Mouse (Mus musculus) Patski (cell line): ENCODE measurements around the gene Herpud1. TPM values are rescaled to one million over a fixed set of nuclear protein-coding genes. Genes with fewer than 3 reads are reported as not detected.

ENCODE experiments used
- ATAC-seq: fragments of 100-300 bp; one replicate; pipeline ENCODE4 v1.8.0; 2021
- CTCF ChIA-PET: fragments of 350-600 bp; sonication (Branson Sonifier 250); formaldehyde crosslinking; loops from one replicate; lab custom pipeline; 2022; ENCODE audit warnings: inconsistent platforms; lab: Charles Lee
- POLR2A ChIA-PET: fragments of 350-600 bp; sonication (Branson Sonifier 250); formaldehyde crosslinking; loops from one replicate; lab custom pipeline; 2022; ENCODE audit warnings: antibody characterized with exemption, inconsistent platforms; lab: Charles Lee
- DNase-seq: peaks from one replicate; pipeline ENCODE4 v3.0.0-alpha.2; 2011; ENCODE audit warnings: low read depth, low spot score
- H3K27me3 ChIP-seq: fragments of 371-371 bp; one replicate; pipeline ENCODE4 v1.5.1; 2021
- CTCF ChIP-seq: fragments of 100-300 bp; IDR thresholded peaks from one replicate; pipeline ENCODE4 v1.5.1; 2021
- in situ Hi-C: fragments of 300-500 bp; cut with MboI; formaldehyde crosslinking; loops from 3 replicates; pipeline ENCODE4 v1.11.1; 2018; ENCODE audit warnings: low pct_unique_long_range_greater_than_20kb, mixed read lengths
- polyA plus RNA-seq: library from polyadenylated mRNA; unstranded; gene quantifications from one replicate; pipeline ENCODE4 v1.2.3, GENCODE M21; 2021

Gene Herpud1
- polyA plus RNA-seq, 1 experiment from 2014 or later: 77.7 TPM

DNA sequence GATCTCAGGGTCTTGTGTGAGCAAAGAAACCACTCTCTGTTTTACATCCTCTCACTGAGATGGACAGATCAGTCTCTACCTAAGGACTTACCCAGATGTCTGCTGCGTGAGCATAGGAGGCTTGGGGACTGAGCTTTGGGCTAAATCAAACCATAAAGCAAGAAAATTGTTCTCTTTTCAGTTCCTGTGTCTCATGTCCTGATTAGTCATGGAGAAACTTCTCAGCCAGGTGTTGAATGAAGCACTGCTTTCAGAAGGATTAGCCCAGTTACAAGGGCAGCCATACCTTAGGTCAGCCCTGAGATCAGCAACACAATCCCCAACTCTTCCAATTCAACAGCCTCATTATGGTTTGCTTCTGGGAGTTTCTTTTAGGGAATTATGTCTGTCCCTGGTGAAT, 55.4 kb downstream of the Herpud1 start:
- CTCF ChIA-PET: no interaction called here
- DNase-seq: no peak
- TF ChIP-seq CTCF: no peak
- in situ Hi-C loops: no loop called here
- POLR2A ChIA-PET: no interaction called here
- ATAC-seq: no peak
- peaks cover 12% of the 10 kb centered on the region for H3K27me3 ChIP-seq

DNA sequence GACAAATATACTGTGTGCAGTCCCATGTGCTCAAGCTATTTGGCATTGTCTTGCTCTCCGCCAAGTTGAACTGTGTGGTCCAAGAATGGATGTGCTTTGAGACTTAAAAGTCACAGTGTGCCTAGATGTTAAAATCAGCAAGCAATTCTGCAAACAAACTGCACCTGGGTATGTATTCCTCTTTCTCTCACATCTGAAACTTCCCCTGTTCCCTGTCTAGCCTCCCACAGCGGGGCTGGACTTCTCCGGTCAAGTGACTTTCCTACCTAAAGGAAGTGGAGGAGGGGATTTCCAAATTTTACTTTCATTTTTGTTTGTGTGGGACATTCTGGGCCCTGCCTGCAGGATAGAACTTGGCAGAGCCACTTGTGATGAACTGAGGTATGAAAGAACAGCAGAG, 56.9 kb downstream of the Herpud1 start:
- no peak for ATAC-seq
- H3K27me3 ChIP-seq: peaks cover 12% of the 10 kb centered on the region
- in situ Hi-C loops: no loop called here
- no peak for TF ChIP-seq CTCF
- ChIA-PET POLR2A (no interaction called here), CTCF (interaction anchor here (1.5 kb wide), 1 partner anchor 49 kb away, joined by 5 read pairs; no protein-coding TSS in a partner anchor)
- no peak for DNase-seq

- POLR2A ChIA-PET: no interaction called here
- H3K27me3 ChIP-seq: peaks cover 11% of the 10 kb centered on the region
- DNase-seq: no peak
- ATAC-seq: no peak
- TF ChIP-seq CTCF: no peak
- CTCF ChIA-PET: no interaction called here
- in situ Hi-C loops: no loop called here
Observed at GRCm38 (mm10) chr8:94444480-94444879, 58.2 kb downstream of the Herpud1 start.

Other genes starting within 250 kb of the Herpud1 start
- gene Mt4, start 249.2 kb upstream of the Herpud1 start, polyA plus RNA-seq: not detected
- not detected for gene Mt3, start 233.8 kb upstream of the Herpud1 start, polyA plus RNA-seq
- 92.3 TPM for gene Mt2, start 213.8 kb upstream of the Herpud1 start, polyA plus RNA-seq
- 131 TPM for gene Mt1, start 207.4 kb upstream of the Herpud1 start, polyA plus RNA-seq
- gene Nup93, start 171.9 kb upstream of the Herpud1 start, polyA plus RNA-seq: 54.0 TPM
- gene Slc12a3, start 57.2 kb upstream of the Herpud1 start, polyA plus RNA-seq: 0.23 TPM
- 0.76 TPM for gene Nlrc5, start 47.9 kb downstream of the Herpud1 start, polyA plus RNA-seq
- gene Cpne2, start 146.6 kb downstream of the Herpud1 start, polyA plus RNA-seq: 51.2 TPM
- 25.9 TPM for gene Rspry1, start 215.5 kb downstream of the Herpud1 start, polyA plus RNA-seq
- gene Fam192a, start 215.6 kb downstream of the Herpud1 start, polyA plus RNA-seq: 75.9 TPM